Mouse (Mus musculus) forebrain, embryonic 10.5 days (tissue): Measurements from ENCODE around the gene Tstd1. TPM values are rescaled to one million over a fixed set of nuclear protein-coding genes. Genes with fewer than 3 reads are reported as not detected.
A peak's percentile ranks its signal among the peaks of the same experiment; 100 is the strongest.

Experiments
- DNase-seq: peaks from one replicate; pipeline ENCODE4 v3.0.0-alpha.2; 2017; ENCODE audit warnings: low spot score; ENCODE audit errors: extremely low spot score
- H3K27ac ChIP-seq: fragments of 300-500 bp; sonication (generic); 2 replicates; pipeline ENCODE4 v1.5.1; 2016; ENCODE audit warnings: mild to moderate bottlenecking
- H3K27me3 ChIP-seq: fragments of 300-500 bp; sonication (generic); 2 replicates; pipeline ENCODE4 v1.6.1; 2016; ENCODE audit warnings: mild to moderate bottlenecking; ENCODE audit not compliant: poor library complexity, severe bottlenecking
- H3K36me3 ChIP-seq: fragments of 300-500 bp; sonication (generic); replicated peaks from 2 replicates; pipeline ENCODE4 v1.6.1; 2016; ENCODE audit warnings: mild to moderate bottlenecking, moderate library complexity
- H3K4me1 ChIP-seq: fragments of 300-500 bp; sonication (generic); 2 replicates; pipeline ENCODE4 v1.6.1; 2016
- H3K4me3 ChIP-seq: fragments of 300-500 bp; sonication (generic); 2 replicates; pipeline ENCODE4 v1.5.1; 2016; ENCODE audit warnings: mild to moderate bottlenecking, moderate library complexity
- H3K9me3 ChIP-seq: fragments of 300-500 bp; sonication (generic); 2 replicates; pipeline ENCODE4 v1.6.1; 2016; ENCODE audit warnings: mild to moderate bottlenecking, moderate library complexity
- WGBS: fragments of 180-500 bp; shearing (Covaris S2); methylation state at CpG from one replicate; pipeline ENCODE4 v1.1.7; 2016; 5-methylcytosine and 5-hydroxymethylcytosine counted together
- polyA plus RNA-seq: library from polyadenylated mRNA; unstranded; fragments of >200 nt; fragmentation: Nextera tagmentation; extraction: Ambion mirVana; gene quantifications from 2 replicates; pipeline ENCODE4 v1.2.1, GENCODE M21; 2016

Tstd1 gene
- polyA plus RNA-seq, 1 experiment from 2014 or later: 6.1 TPM

DNA sequence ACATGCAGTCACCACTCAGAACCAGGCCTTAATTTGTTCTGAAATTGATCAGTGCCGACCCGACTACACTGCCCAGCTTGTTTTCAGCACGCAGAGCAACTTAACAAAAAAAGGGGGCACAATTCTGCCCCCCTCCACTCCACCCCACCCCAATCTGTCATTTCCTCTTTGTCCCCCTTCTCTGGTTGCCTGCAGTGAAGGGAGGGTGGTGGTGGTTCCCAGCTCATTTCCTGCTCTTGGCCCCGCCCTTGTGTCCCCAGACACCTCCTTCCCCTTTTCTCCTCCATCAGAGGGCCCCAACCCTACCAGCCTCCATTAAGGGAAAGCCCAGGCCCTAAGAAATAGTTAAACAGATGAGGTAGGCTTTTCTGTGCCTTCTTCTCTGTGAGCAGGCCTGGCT, 28.6 kb upstream of the Tstd1 start:
- Histone ChIP-seq H3K4me3 (no peak overlapping the region), H3K4me1 (peaks cover 7% of the 10 kb centered on the region), H3K27me3 (0 out of 2 replicates have a peak, but pooled peaks cover 3% of the 10 kb centered on the region), H3K27ac (no peak overlapping the region), H3K9me3 (no peaks in the 10 kb centered on the region), H3K36me3 (no peaks in the 10 kb centered on the region)
- 79% methylated on average over 4 of the region's 4 CpGs for whole genome bisulfite sequencing
- no peak for DNase-seq

DNA sequence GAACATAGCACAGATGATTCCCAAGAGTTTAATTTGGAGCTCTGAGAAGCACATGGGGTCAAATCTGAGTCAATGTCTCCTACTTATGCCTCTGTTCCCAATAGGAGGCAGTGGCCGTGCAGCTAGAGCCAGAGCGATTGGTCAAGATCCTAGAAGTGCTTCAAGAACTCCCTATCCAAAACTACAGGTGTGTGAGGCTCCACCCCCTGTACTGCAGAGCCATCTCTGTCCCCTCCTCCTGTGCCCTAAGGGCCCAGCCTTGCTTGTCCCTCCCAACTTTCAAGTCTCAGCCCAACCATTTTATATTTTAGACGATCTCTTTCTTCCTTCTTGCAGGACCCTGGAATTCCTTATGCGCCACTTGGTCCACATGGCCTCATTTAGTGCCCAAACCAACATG, 16.9 kb upstream of the Tstd1 start:
- Histone ChIP-seq H3K4me3 (no peak overlapping the region), H3K36me3 (no peaks in the 10 kb centered on the region), H3K9me3 (no peaks in the 10 kb centered on the region), H3K4me1 (no peaks in the 10 kb centered on the region), H3K27me3 (no peaks in the 10 kb centered on the region), H3K27ac (no peak overlapping the region)
- 80% methylated on average over 4 of the region's 4 CpGs for WGBS
- DNase-seq: no peak

DNA sequence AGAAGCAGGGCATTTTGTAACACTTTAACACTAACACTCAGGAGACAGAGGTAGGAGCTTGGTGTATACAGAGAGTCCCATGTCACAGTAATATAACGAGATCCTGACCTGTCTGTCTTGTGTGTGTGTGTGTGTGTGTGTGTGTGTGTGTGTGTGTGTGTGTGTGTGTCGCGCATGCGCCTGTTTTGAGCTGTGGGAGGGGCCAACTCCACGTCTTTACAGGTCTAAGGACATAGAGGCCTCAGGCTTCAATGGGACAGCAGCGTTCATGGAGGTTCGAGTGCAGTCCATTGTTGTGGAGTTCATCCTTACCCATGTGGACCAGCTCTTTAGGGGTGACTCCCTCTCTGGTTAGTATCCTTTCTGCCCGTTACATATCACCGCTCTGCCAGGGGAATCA, 15.7 kb upstream of the Tstd1 start:
- WGBS: 84% methylated on average over 9 of the region's 9 CpGs

DNA sequence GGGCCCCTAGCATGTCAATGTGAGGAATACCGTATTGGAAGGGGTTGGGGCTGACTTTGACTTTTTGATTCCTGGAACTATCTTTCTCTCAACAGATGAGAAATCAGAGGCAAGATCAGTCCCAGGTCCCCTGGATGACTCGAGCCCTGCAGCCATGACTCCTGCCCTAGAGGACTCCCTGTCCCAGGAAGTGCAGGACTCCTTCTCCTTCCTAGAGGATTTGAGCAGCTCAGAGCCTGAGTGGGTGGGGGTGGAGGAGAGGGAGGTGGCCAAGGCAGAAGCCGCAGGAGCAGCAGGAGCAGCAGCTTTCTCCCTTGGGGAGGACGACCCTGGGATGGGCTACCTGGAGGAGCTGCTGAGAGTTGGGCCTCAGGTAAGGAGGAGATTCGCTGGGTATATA, 11.4 kb upstream of the Tstd1 start:
- Histone ChIP-seq H3K36me3 (no peaks in the 10 kb centered on the region), H3K27me3 (peaks cover 29% of the 10 kb centered on the region), H3K4me3 (no peak overlapping the region), H3K9me3 (no peaks in the 10 kb centered on the region), H3K27ac (no peak overlapping the region), H3K4me1 (peaks cover 4% of the 10 kb centered on the region)
- DNase-seq: no peak
- WGBS: 80% methylated on average over 5 of the region's 5 CpGs

More for the DNA sequence above, 15.7 kb upstream of the Tstd1 start:
- Histone ChIP-seq H3K27me3 (peaks cover 9% of the 10 kb centered on the region), H3K9me3 (no peaks in the 10 kb centered on the region), H3K27ac (no peak overlapping the region), H3K4me1 (no peaks in the 10 kb centered on the region), H3K36me3 (no peaks in the 10 kb centered on the region), H3K4me3 (no peak overlapping the region)
- DNase-seq: no peak

DNA sequence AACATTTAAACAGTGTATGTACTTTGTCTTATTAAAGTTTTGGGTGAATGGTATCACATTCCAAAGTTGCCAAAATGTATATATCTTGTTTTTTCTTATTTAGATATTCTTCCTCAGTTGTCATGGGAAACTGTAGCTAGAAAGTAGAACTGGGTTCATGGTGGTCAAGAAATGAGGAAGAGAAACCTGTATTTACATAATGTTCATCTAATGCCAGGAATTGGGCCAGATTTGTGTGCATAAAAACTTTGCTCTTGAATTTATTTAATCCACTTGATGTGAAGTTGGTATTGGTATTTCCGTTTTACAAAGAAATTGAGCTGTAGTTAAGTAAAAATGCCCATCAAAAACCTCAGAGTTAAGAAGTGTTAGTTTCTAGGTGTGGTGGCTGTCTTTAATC, 8.4 kb upstream of the Tstd1 start:
- Histone ChIP-seq H3K36me3 (peaks cover 24% of the 10 kb centered on the region), H3K27ac (no peak overlapping the region), H3K9me3 (no peaks in the 10 kb centered on the region), H3K4me1 (peaks cover 26% of the 10 kb centered on the region), H3K4me3 (no peak overlapping the region), H3K27me3 (peaks cover 29% of the 10 kb centered on the region)
- no peak for DNase-seq
- WGBS: 92% methylated on average over 1 of the region's 1 CpGs

DNA sequence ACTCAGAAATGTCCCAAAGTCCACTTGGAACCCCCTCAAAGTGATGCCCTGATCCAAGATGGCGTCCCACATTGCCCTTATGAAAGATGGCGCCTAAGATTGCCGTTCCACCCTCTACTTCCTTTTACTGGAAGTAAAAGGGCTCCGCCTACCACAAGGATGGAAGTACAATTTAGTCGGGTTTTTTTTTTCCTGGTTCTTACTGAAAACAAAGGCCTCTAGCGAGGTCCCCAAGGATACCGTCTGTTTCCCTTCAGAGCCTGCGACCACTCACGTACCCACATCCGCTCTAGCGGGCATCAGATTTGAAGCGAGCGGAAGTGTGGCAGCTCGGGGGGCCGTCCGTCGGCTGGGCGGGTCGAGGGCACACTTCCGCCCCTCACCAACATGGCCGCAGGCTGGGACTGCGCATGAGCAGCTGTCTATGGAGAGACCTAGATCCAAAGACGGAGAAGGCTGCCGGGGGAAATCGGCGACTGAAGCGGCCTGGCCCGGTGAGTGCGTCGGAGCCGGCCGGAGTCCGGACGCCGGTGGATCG, 7.7 kb upstream of the Tstd1 start, which contains the start of gene Usf1:
Usf1 (plus strand) TSS at position 367 of the 538 bp plus-strand sequence.
- Histone ChIP-seq H3K27me3 (peaks cover 29% of the 10 kb centered on the region), H3K4me1 (peaks cover 26% of the 10 kb centered on the region), H3K36me3 (peaks cover 32% of the 10 kb centered on the region), H3K27ac (peak within 1 kb of the TSS; percentile 97), H3K4me3 (peak within 1 kb of the TSS; percentile 97), H3K9me3 (no peaks in the 10 kb centered on the region)
- peak; percentile 93 for DNase-seq
- WGBS: under 1% methylated on average over 36 of the region's 36 CpGs

DNA sequence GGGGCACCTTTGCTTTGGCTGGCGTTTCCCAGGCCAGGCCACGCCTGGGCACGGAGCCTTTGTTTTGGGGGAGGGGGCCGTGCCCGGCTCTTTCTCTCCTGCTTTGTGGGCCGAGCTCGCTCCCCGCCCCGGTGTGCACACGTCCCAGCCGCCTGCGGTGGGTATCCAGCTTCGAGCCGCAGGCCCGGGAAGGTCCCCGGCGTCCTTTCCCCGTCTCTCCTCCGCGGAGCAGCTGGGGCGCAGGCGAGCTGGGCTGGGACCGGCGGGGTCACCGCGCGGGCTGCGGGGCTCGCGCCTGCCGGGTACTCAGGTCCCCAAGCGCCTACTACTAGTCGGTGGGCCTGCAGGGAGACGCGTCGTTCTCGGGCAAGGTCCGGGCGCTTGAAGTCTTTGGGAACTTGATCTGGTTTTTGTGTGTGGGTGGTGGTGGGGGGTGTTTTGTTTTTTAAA, 7.2 kb upstream of the Tstd1 start:
- Histone ChIP-seq H3K27ac (peak overlapping the region; percentile 97), H3K36me3 (peaks cover 37% of the 10 kb centered on the region), H3K4me1 (peaks cover 26% of the 10 kb centered on the region), H3K9me3 (no peaks in the 10 kb centered on the region), H3K27me3 (peaks cover 29% of the 10 kb centered on the region), H3K4me3 (peak overlapping the region; percentile 97)
- under 1% methylated on average over 39 of the region's 39 CpGs for WGBS
- no peak for DNase-seq

DNA sequence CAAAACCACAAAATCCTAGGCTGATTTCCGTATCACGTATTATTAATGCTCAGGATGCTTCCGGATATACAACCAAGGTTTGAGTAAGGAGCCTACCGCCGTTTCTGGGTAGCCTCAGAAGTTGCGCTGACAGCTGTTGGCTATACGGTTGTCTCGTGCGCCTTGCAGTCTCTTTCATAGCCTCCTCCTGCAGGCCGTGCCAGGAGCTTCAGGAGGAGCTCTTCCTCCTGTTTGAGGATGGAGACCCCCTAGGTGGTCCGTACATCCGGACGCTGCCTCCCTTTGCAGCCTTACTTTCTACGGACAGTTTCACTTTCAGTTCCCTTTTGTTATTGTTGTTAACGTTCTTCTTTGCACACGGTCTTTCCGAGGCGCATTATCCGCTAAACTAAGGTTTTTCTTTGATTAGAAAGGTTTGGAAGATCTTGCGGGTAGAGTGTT, 6.7 kb upstream of the Tstd1 start:
- Histone ChIP-seq H3K4me1 (peaks cover 26% of the 10 kb centered on the region), H3K36me3 (peaks cover 42% of the 10 kb centered on the region), H3K9me3 (no peaks in the 10 kb centered on the region), H3K27ac (peak overlapping the region; percentile 97), H3K27me3 (peaks cover 29% of the 10 kb centered on the region), H3K4me3 (peak overlapping the region; percentile 97)
- DNase-seq: peak; percentile 56
- 2% methylated on average over 20 of the region's 20 CpGs for WGBS

DNA sequence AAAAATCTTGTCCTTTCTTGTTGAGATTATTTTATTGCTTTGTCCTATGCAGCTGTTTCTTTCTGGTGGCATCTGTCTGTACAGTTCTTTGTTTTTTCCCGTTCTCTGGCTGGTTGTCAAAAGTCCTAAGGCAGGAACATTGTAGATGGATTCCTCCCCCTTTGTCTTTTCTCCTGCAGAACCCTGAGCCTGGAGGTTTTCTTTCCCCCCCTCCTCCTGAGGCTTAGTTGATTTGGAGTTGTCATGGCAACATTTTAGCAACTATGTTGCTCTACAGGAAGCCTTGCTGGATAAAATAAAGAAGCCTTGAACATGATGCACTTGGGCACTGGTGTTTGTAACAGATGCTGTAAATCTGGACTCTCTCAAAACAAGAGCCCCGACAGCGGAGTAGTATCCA, 6.2 kb upstream of the Tstd1 start:
- Histone ChIP-seq H3K4me3 (peak overlapping the region; percentile 97), H3K4me1 (peaks cover 26% of the 10 kb centered on the region), H3K27me3 (peaks cover 25% of the 10 kb centered on the region), H3K36me3 (peaks cover 46% of the 10 kb centered on the region), H3K27ac (peak overlapping the region; percentile 97), H3K9me3 (no peaks in the 10 kb centered on the region)
- DNase-seq: no peak
- WGBS: 62% methylated on average over 3 of the region's 3 CpGs

DNA sequence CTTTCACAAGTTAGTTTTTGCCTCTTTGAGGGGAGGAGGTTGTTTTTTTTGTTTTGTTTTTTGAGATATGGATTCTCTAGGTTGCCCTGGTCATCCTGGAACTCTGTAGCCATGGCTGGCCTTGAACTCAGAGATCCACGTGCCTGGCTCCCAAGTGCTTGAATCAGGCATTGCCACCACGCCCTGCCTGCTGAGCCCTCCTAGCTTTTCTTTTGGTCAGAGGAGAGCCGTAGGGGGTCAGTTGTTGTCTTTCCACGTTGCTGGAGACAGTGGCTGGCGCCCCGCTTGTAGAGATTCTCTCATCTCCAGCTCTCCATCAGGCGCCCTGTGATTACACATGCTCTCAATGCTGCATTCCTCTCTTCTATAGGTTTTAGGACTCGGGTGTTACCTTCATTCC, 5.1 kb upstream of the Tstd1 start:
- Histone ChIP-seq H3K27me3 (peaks cover 13% of the 10 kb centered on the region), H3K4me1 (peaks cover 26% of the 10 kb centered on the region), H3K36me3 (peaks cover 58% of the 10 kb centered on the region), H3K27ac (no peak overlapping the region), H3K9me3 (no peaks in the 10 kb centered on the region), H3K4me3 (peak overlapping the region; percentile 97; the same call in 1 of the 2 replicates)
- 77% methylated on average over 8 of the region's 8 CpGs for WGBS
- no peak for DNase-seq

DNA sequence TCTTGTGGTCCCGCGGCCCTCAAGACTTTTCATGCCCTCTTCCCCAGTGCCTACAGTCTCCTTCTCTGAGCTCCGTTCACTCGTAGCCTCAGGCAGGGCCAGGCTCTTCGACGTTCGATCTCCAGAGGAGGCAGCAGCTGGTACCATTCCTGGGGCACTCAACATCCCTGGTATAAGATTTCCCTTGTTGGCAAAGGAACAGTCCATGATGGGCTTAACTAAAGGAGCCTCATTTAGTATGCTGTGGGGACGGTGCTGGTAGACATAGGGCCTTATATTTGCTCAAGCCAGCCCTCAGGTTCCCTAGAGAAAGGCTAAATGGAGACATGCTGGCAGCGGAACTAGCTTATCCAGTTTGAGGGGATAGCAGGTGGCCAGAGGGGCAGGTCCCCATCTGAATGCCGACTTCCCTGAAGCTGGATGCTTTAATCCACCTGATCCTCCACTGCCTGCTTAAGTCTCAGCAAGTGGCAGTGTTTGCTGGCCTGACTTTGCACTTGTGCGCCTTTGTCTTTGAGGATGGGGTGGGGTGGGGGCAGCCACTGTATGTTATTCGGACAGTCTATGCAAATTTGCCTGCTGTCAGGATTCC, 715 bp downstream of the Tstd1 start:
- WGBS: 57% methylated on average over 12 of the region's 12 CpGs
- peaks cover under 1% of the 10 kb centered on the region; the same call in 1 of the 2 replicates for H3K4me1 ChIP-seq
- H3K36me3 ChIP-seq: peaks cover 74% of the 10 kb centered on the region
- no peaks in the 10 kb centered on the region for H3K27me3 ChIP-seq
- no peaks in the 10 kb centered on the region for H3K9me3 ChIP-seq
- no peak for DNase-seq
- H3K4me3 ChIP-seq: no peak overlapping the region
- no peak overlapping the region for H3K27ac ChIP-seq

DNA sequence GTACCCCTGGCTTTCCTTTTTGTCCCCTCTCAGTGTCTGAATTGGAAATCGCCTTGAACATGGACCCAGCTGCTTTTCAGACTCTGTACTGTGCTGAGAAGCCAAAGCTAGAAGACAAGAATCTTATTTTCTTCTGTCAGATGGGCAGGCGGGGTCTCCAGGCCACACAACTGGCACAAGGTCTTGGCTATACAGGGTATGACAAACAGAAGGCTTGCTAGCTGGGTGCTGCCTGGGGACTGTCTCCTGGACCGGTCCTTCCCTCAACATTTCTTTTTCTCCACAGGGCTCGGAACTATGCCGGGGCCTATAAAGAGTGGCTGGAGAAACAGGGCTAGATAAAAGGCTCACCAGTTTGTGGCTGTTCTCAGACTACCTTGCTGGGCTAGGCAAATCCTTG, 1.2 kb downstream of the Tstd1 start:
- Histone ChIP-seq H3K9me3 (no peaks in the 10 kb centered on the region), H3K36me3 (peaks cover 69% of the 10 kb centered on the region), H3K27me3 (no peaks in the 10 kb centered on the region), H3K27ac (no peak overlapping the region), H3K4me1 (no peaks in the 10 kb centered on the region), H3K4me3 (no peak overlapping the region)
- no peak for DNase-seq
- 79% methylated on average over 5 of the region's 5 CpGs for WGBS

DNA sequence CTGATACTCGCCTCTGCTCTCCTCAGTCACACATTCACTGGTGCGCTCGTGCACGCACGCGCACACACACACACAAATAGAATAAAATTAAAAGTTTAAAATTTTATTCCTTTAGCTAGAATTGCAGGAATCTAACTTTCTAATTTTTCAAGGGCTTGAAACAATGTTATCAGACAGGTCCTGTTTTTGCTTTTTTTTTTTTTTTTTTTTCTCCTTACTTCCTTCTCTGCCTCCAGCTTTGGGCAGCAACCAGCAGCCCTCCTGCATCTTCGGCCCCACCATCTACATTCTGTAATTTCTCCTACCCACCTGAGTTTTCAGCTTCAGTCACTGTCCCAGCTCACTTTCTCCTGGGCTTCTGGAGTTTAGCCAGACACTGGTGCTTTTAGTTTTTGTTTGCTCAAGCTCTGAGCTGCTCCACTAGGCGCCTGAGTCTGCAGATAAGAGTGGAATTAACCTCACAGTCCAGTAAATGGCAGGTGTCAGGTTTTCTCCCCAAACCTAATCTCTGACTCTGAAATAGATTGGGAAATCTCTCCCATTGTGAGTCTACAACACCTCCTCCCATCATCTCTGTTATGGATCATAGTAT, 3.9 kb downstream of the Tstd1 start:
- WGBS: 89% methylated on average over 8 of the region's 8 CpGs
- H3K9me3 ChIP-seq: no peaks in the 10 kb centered on the region
- no peak overlapping the region for H3K4me3 ChIP-seq
- no peaks in the 10 kb centered on the region for H3K27me3 ChIP-seq
- H3K36me3 ChIP-seq: peaks cover 42% of the 10 kb centered on the region
- no peaks in the 10 kb centered on the region for H3K4me1 ChIP-seq
- no peak overlapping the region for H3K27ac ChIP-seq
- no peak for DNase-seq
